Mouse (Mus musculus) stomach, postnatal 0 days (tissue): ENCODE measurements around the gene Mst1r.

Source experiments
- CTCF ChIP-seq: IDR thresholded peaks from 2 replicates; pipeline ENCODE4 v1.5.1; 2016; ENCODE audit warnings: antibody characterized with exemption, low read depth, mild to moderate bottlenecking, moderate library complexity
- EP300 ChIP-seq: optimal IDR thresholded peaks from 2 replicates; pipeline ENCODE3; 2016; ENCODE audit warnings: antibody characterized with exemption

- TF ChIP-seq CTCF (no peak; the same call in 1 of the 2 replicates), EP300 (no peak)
Observed at GRCm38 (mm10) chr9:107923956-107924355, 17.3 kb downstream of the Mst1r start.
